ENCODE assay signal across 8 mouse cellular contexts in the genomic region with DNA sequence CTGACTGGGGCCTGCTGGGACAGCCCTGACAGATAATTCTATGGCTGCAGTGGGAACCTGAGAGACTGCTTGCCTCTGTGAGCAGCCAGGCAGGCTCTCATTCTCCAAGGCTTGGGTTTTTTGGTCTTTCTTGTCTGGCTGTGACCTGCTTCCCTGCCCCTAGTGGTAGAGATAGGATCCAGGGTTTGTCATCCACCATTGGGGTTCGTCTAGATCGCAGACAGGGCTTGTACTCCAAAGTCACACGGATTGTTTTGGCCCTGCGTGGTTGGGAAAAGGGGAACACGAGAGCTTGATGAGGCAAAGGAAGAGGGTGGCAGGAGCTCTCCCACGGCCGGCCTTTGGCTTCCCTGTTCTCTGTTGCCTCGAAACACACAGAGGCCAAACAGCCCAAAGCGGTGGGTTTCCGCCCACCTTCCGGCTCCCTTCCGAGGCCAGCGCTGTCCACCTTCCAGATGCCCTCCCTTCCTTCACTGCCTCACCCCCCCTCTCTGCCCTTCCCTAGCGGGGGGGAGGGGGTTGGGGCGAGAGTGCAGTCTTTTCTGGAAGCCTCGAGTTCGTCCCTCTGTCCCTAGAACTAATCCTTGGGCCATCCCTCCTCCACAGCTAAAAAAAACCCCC. TPM values are rescaled to one million over a fixed set of nuclear protein-coding genes. Genes with fewer than 3 reads are reported as not detected.
A peak's percentile ranks its signal among the peaks of the same experiment; 100 is the strongest.
DNase-seq lines count a peak whose midpoint lies in the region; ATAC-seq and TF ChIP-seq lines count a peak whose summit lies in the region.

No protein-coding gene starts in this region.

- no peak overlapping the region for H3K4me2 ChIP-seq in lung, embryonic 15.5 days
- no peak overlapping the region for H3K4me2 ChIP-seq in hindbrain, embryonic 13.5 days

- 0 out of 2 replicates have a peak, but pooled peaks have one; percentile 22 for TF ChIP-seq POLR2A in olfactory bulb, adult 2 months (IDR thresholded peaks at IDR 0.05; ENCODE audit: insufficient read depth, low read depth, low read length)

- no peak overlapping the region for H3K4me3 ChIP-seq in lung, embryonic 15.5 days
- H3K4me3 ChIP-seq in hindbrain, embryonic 13.5 days = no peak overlapping the region
- H3K4me3 ChIP-seq in olfactory bulb, adult 2 months (ENCODE audit: insufficient read depth, low read depth, low read length) = no peak overlapping the region

- H3K4me1 ChIP-seq in lung, embryonic 15.5 days = peaks cover 95% of the 10 kb centered on the region
- peaks cover 61% of the 10 kb centered on the region for H3K4me1 ChIP-seq in hindbrain, embryonic 13.5 days (replicated peaks)
- H3K4me1 ChIP-seq in olfactory bulb, adult 2 months (ENCODE audit: control insufficient read depth, insufficient read depth, low read length) = peaks cover 58% of the 10 kb centered on the region

- no peak for ATAC-seq in lung, embryonic 15.5 days (ENCODE audit: borderline replicate concordance, extremely low read depth, low FRiP score, low TSS enrichment)
- ATAC-seq in hindbrain, embryonic 13.5 days (ENCODE audit: low FRiP score) = no peak

- TF ChIP-seq CTCF in olfactory bulb, adult 2 months (IDR thresholded peaks at IDR 0.05; ENCODE audit: insufficient read depth, low read depth, low read length) = no peak

- H3K9me3 ChIP-seq in lung, embryonic 15.5 days = no peaks in the 10 kb centered on the region
- no peaks in the 10 kb centered on the region for H3K9me3 ChIP-seq in hindbrain, embryonic 13.5 days

- H3K9ac ChIP-seq in lung, embryonic 15.5 days = no peak overlapping the region
- no peak overlapping the region for H3K9ac ChIP-seq in hindbrain, embryonic 13.5 days

- 33% methylated on average over 17 of the region's 17 CpGs for WGBS in lung, embryonic 15.5 days
- 43% methylated on average over 17 of the region's 17 CpGs for WGBS in hindbrain, embryonic 13.5 days
- 22% methylated on average over 17 of the region's 17 CpGs for WGBS in olfactory bulb, adult 2 months

- H3K36me3 ChIP-seq in lung, embryonic 15.5 days = peaks cover 15% of the 10 kb centered on the region; the same call in 1 of the 2 replicates
- peaks cover 66% of the 10 kb centered on the region for H3K36me3 ChIP-seq in hindbrain, embryonic 13.5 days

- H3K27ac ChIP-seq in lung, embryonic 15.5 days = peak overlapping the region; percentile 90; the same call in 1 of the 2 replicates
- H3K27ac ChIP-seq in hindbrain, embryonic 13.5 days = peak overlapping the region; percentile 55; the same call in 1 of the 2 replicates
- no peak overlapping the region for H3K27ac ChIP-seq in olfactory bulb, adult 2 months (ENCODE audit: insufficient read depth, low read depth, low read length)

- DNase-seq in cerebellum, postnatal 10 days = peak; percentile 59 to 73
- DNase-seq in cerebellum, postnatal 4 days (ENCODE audit: low spot score in 2 of 2) = no peak
- DNase-seq in lung, postnatal 14 days = no peak
- no peak for DNase-seq in layer of hippocampus, adult 9-11 months
- no peak for DNase-seq in frontal cortex, postnatal 14 days (ENCODE audit: low spot score in 2 of 2)

- H3K27me3 ChIP-seq in lung, embryonic 15.5 days = no peaks in the 10 kb centered on the region
- H3K27me3 ChIP-seq in hindbrain, embryonic 13.5 days = no peaks in the 10 kb centered on the region

RNA-seq across cellular contexts. Expression of gene Trim8, which starts 18.5 kb away (rescaled TPM):
- polyA plus RNA-seq in lung, embryonic 15.5 days (2015; fragmentation: Nextera tagmentation; extraction: Ambion mirVana) = 22.2 and 27.8 TPM in 2 replicates
- 29.7 and 31.6 TPM in 2 replicates for polyA plus RNA-seq in hindbrain, embryonic 13.5 days (2015; fragmentation: Nextera tagmentation; extraction: Ambion mirVana)
- not detected in 2 replicates for polyA plus RNA-seq in olfactory bulb, adult 2 months (2012; ENCODE audit: insufficient read depth, insufficient read length, low replicate concordance, missing spikeins)

Comparison
In these comparisons a context has a peak if more than half of its experiments do, and no peak if none do; other contexts are left out.
1. DNase-seq: peak in cerebellum, postnatal 10 days (2 of 2); none in cerebellum, postnatal 4 days (0 of 2), lung, postnatal 14 days (single experiment), layer of hippocampus, adult 9-11 months (single experiment) and frontal cortex, postnatal 14 days (0 of 2).